Mouse (Mus musculus) ES-E14 (cell line): ENCODE results near the gene Fkbp1a.

Experiments used
- CHD2 ChIP-seq: IDR thresholded peaks from 2 replicates; pipeline ENCODE4 v1.6.1; 2014; ENCODE audit warnings: mild to moderate bottlenecking, low read depth, low read length, inconsistent platforms
- MAFK ChIP-seq: IDR thresholded peaks from 2 replicates; pipeline ENCODE4 v1.6.1; 2014; ENCODE audit warnings: mild to moderate bottlenecking, low read depth, low read length, inconsistent platforms; ENCODE audit not compliant: insufficient read depth
- ZNF384 ChIP-seq: IDR thresholded peaks from 2 replicates; pipeline ENCODE4 v1.6.1; 2012; ENCODE audit warnings: low read depth, low read length, inconsistent platforms

GRCm38 (mm10) chr2:151519000-151519399 lies 23.3 kb upstream of the Fkbp1a start:
- no peak for TF ChIP-seq ZNF384
- no peak for TF ChIP-seq CHD2
- TF ChIP-seq MAFK: no peak
